Mouse (Mus musculus) embryonic facial prominence, embryonic 14.5 days (tissue): ENCODE measurements around the gene Rsrc1. TPM values are rescaled to one million over a fixed set of nuclear protein-coding genes. Genes with fewer than 3 reads are reported as not detected.
"Not testable (repeated sequence)": the region's sequence is repeated elsewhere in the genome, so short reads cannot be mapped to it uniquely, and the experiment has no call there.

Experiments
- ATAC-seq: fragments of 200-750 bp; cut with Nextera tagmentation; 2 replicates; pipeline ENCODE4 v1.8.0; 2017; ENCODE audit warnings: low read depth, moderate number of reproducible peaks, moderate TSS enrichment
- DNase-seq: peaks from one replicate; pipeline ENCODE4 v3.0.0-alpha.2; 2015; ENCODE audit warnings: low spot score
- H3K27ac ChIP-seq: fragments of 300-500 bp; sonication (generic); replicated peaks from 2 replicates; pipeline ENCODE4 v1.5.1; 2014; ENCODE audit warnings: low read depth, mild to moderate bottlenecking, low read length, moderate library complexity
- H3K27me3 ChIP-seq: fragments of 300-500 bp; sonication (generic); replicated peaks from 2 replicates; pipeline ENCODE4 v1.6.1; 2014; ENCODE audit warnings: low read length; ENCODE audit not compliant: control insufficient read depth, insufficient read depth
- H3K36me3 ChIP-seq: fragments of 300-500 bp; sonication (generic); 2 replicates; pipeline ENCODE4 v1.6.1; 2014; ENCODE audit warnings: low read length, mixed read lengths; ENCODE audit not compliant: control insufficient read depth, insufficient read depth
- H3K4me1 ChIP-seq: fragments of 300-500 bp; sonication (generic); 2 replicates; pipeline ENCODE4 v1.6.1; 2014; ENCODE audit warnings: antibody characterized with exemption, low read length; ENCODE audit not compliant: control insufficient read depth, insufficient read depth
- H3K4me2 ChIP-seq: fragments of 300-500 bp; sonication (generic); 2 replicates; pipeline ENCODE4 v1.6.1; 2014; ENCODE audit warnings: low read depth, mild to moderate bottlenecking, low read length, moderate library complexity, mixed read lengths
- H3K4me3 ChIP-seq: fragments of 300-500 bp; sonication (generic); 2 replicates; pipeline ENCODE4 v1.5.1; 2014; ENCODE audit warnings: low read depth, mild to moderate bottlenecking, low read length
- H3K9ac ChIP-seq: fragments of 300-500 bp; sonication (generic); 2 replicates; pipeline ENCODE4 v1.6.1; 2014; ENCODE audit warnings: low read depth, mild to moderate bottlenecking, low read length, moderate library complexity, mixed read lengths
- H3K9me3 ChIP-seq: fragments of 300-500 bp; sonication (generic); 2 replicates; pipeline ENCODE4 v1.6.1; 2016; ENCODE audit warnings: low read length; ENCODE audit not compliant: control insufficient read depth
- WGBS: fragments of 180-500 bp; shearing (Covaris S2); extraction: QIAGEN DNeasy Blood & Tissue Kit; methylation state at CpG from one replicate; pipeline ENCODE4 v1.1.7; 2014; 5-methylcytosine and 5-hydroxymethylcytosine counted together
- polyA plus RNA-seq: library from polyadenylated mRNA; unstranded; fragments of >200 nt; fragmentation: Nextera tagmentation; extraction: Ambion mirVana; gene quantifications from 2 replicates; pipeline ENCODE4 v1.2.1, GENCODE M21; 2014

The Rsrc1 gene
- polyA plus RNA-seq, 1 experiment from 2014 or later = 37.0 TPM

DNA sequence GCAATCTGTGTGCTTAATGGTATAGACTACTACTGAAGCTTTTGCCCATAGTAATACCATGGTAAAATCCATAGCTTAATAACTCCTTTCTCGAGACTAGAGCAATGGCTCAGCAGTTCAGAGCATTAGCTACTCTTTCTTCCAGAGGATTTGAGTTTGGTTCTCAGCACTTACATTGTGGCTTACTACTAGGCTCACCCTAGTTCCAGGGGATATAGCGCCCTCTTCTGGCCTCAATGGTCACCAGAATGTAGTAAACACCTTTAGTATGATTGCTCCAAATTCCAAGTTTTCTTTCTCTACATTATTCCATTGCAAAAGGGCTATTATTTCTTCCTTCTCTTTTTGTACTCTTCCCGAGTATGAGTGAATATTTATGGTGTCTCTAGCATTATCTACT, 151.3 kb downstream of the Rsrc1 start:
- no peak overlapping the region for H3K4me2 ChIP-seq
- H3K36me3 ChIP-seq = no peaks in the 10 kb centered on the region
- no peak overlapping the region for H3K4me3 ChIP-seq
- H3K27ac ChIP-seq = no peak overlapping the region
- H3K9me3 ChIP-seq = peaks cover 18% of the 10 kb centered on the region
- WGBS = 73% methylated on average over 3 of the region's 3 CpGs
- H3K4me1 ChIP-seq = no peaks in the 10 kb centered on the region
- H3K27me3 ChIP-seq = no peaks in the 10 kb centered on the region
- ATAC-seq (no peak), DNase-seq (no peak)
- H3K9ac ChIP-seq = no peak overlapping the region

DNA sequence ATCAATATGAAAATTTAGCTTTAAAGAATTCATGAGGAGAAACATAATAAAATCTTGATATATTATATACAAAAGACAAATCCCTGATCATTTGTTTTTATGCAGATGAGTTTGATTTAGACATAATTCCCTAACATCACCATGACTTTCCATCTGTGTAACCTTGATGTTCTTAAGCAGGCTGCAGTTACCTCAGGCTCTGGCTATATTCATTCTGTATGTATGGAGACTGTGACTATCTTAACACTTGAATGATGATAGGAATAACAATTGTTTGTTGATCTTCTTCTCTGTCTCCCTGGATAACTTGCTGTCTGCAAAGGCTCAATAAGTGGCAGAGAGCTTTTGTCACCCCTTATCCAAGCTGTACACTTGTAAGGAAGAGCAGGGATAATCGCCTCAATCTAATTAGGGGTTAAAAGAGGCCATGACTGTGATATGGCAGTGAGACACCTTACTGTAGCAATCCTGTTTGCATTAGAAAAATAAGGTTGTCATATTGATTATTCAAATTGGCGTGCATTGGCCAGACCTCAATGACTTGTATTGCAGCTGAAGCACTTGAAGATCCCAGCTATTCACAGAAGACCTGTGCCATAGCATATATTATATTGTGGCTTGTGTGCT, 154.7 kb downstream of the Rsrc1 start:
- H3K27ac ChIP-seq = no peak overlapping the region
- no peaks in the 10 kb centered on the region for H3K9me3 ChIP-seq
- ATAC-seq (no peak), DNase-seq (no peak)
- no peaks in the 10 kb centered on the region for H3K36me3 ChIP-seq
- WGBS = 84% methylated on average over 2 of the region's 2 CpGs
- no peak overlapping the region for H3K4me3 ChIP-seq
- no peak overlapping the region for H3K4me2 ChIP-seq
- no peaks in the 10 kb centered on the region for H3K27me3 ChIP-seq
- H3K9ac ChIP-seq = no peak overlapping the region
- H3K4me1 ChIP-seq = no peaks in the 10 kb centered on the region

DNA sequence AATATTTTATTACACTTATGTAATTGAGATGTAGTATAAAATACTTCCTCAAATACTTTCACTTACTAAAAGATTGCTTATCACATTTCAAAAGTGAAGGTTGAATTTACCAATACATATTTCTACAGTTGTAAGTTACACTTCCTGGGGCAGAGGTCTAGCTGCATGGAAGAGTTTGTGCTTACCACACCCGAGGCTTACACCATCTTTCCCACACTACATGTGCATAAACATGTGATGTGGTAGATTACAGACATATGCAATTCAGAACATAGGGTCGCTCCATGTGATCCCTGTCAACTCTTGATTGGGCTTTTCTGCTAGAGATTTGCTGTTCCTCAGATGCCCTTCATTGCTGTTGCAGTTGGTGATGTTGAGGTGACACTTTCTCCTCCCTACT, 163.8 kb downstream of the Rsrc1 start:
- DNase-seq (no peak), ATAC-seq (no peak)
- Histone ChIP-seq H3K27ac (no peak overlapping the region), H3K4me1 (no peaks in the 10 kb centered on the region), H3K4me2 (no peak overlapping the region), H3K9me3 (peaks cover 8% of the 10 kb centered on the region; the same call in 1 of the 2 replicates), H3K36me3 (no peaks in the 10 kb centered on the region), H3K9ac (no peak overlapping the region), H3K4me3 (no peak overlapping the region), H3K27me3 (no peaks in the 10 kb centered on the region)
- whole genome bisulfite sequencing = 77% methylated on average over 2 of the region's 2 CpGs

DNA sequence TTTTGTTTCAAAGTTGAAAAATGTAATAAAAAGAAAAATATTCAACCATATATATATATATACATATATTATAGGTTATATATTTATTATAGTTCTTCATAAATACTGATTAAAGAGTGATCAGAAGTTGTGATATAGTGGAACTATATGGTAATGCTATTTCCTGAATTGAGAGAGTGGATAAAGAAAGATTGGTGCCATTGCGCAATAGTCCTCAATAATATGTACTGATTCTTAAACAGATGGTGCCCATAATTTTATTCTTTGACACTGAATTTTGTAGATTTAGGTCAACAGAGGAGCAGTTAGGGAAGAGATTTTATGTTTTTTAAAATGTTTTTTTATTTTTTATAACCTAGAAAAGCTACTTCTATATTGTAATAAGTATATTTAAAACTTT, 165.1 kb downstream of the Rsrc1 start:
- ATAC-seq (no peak), DNase-seq (no peak)
- H3K27ac ChIP-seq = no peak overlapping the region
- H3K36me3 ChIP-seq = no peaks in the 10 kb centered on the region
- H3K27me3 ChIP-seq = no peaks in the 10 kb centered on the region
- peaks cover 8% of the 10 kb centered on the region; the same call in 1 of the 2 replicates for H3K9me3 ChIP-seq
- 98% methylated on average over 1 of the region's 1 CpGs for WGBS
- no peak overlapping the region for H3K9ac ChIP-seq
- H3K4me3 ChIP-seq = no peak overlapping the region
- H3K4me1 ChIP-seq = no peaks in the 10 kb centered on the region
- H3K4me2 ChIP-seq = no peak overlapping the region

DNA sequence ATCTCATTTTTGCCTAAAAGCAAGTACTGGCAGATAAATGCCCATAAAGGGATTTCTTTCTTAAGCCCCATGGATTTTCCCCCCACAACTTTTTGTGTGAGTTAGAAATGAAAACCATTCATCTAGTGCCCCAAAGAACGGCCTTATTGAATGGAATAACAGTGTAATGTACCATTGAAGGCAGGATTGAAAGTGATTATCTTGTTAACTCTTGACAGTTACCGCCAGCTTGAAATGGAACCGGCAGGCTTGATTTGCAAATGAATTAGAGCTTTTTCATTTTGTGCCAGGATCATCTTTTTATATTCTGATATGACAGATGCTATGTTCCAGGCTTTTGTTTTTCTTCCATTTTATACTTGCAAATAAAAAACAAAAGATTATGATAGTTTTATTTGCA, 166.1 kb downstream of the Rsrc1 start:
- H3K4me3 ChIP-seq = no peak overlapping the region
- 34% methylated on average over 3 of the region's 3 CpGs for whole genome bisulfite sequencing

DNA sequence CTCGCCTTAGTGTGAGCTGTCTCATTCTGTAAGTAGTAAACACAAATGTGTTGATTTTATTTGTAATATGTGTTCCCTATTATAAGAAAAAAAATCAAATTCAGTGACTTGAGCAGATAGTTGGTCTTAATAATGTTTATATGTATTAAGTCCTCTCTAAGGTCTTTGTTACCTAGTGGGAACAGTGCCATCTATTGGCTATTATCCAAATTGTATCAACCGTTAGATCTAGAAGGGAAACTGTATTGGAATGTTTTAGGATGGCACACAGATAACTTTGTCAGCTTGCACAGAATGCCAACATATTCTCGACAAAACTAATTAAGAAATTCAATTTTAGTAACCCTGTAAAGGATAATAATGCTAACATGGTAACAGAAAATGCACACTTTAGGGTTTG, 216.0 kb downstream of the Rsrc1 start:
- H3K4me1 ChIP-seq = no peaks in the 10 kb centered on the region
- ATAC-seq (no peak), DNase-seq (peak; percentile 40)
- no peak overlapping the region for H3K4me2 ChIP-seq
- no peak overlapping the region for H3K27ac ChIP-seq
- no peak overlapping the region for H3K9ac ChIP-seq
- 34% methylated on average over 3 of the region's 3 CpGs for WGBS
- no peaks in the 10 kb centered on the region for H3K9me3 ChIP-seq
- H3K4me3 ChIP-seq = no peak overlapping the region
- no peaks in the 10 kb centered on the region for H3K27me3 ChIP-seq
- H3K36me3 ChIP-seq = no peaks in the 10 kb centered on the region

More for the DNA sequence above, 166.1 kb downstream of the Rsrc1 start:
- Histone ChIP-seq H3K27me3 (no peaks in the 10 kb centered on the region), H3K27ac (no peak overlapping the region), H3K9me3 (peaks cover 8% of the 10 kb centered on the region; the same call in 1 of the 2 replicates), H3K4me1 (no peaks in the 10 kb centered on the region), H3K4me2 (no peak overlapping the region), H3K36me3 (no peaks in the 10 kb centered on the region), H3K9ac (no peak overlapping the region)
- DNase-seq (peak; percentile 8), ATAC-seq (no peak)

DNA sequence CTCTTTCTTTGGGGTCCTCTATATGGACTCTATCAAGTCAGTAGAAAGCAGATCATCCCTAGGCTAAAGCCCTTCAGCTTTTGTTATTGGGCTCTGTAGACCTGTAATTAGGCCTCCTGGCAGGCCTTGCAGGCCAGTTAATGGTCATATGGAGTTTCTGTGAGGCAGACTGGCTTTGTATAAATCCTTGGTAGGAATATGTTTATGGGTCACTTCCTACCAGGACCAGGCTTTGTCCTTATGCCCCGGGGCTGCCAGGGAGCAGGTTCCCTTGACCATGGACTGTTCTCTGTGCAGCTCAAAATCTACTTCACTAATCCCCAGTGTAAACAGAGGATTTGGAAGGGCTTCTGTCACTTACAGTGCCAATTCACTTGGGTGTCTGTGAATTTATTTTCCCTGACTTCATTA, 231.9 kb downstream of the Rsrc1 start:
- Histone ChIP-seq H3K27me3 (no peaks in the 10 kb centered on the region), H3K4me3 (no peak overlapping the region), H3K9me3 (no peaks in the 10 kb centered on the region), H3K9ac (no peak overlapping the region), H3K36me3 (no peaks in the 10 kb centered on the region), H3K27ac (no peak overlapping the region), H3K4me1 (no peaks in the 10 kb centered on the region), H3K4me2 (no peak overlapping the region)
- WGBS = 73% methylated on average over 1 of the region's 1 CpGs
- ATAC-seq (no peak), DNase-seq (peak; percentile 13)

DNA sequence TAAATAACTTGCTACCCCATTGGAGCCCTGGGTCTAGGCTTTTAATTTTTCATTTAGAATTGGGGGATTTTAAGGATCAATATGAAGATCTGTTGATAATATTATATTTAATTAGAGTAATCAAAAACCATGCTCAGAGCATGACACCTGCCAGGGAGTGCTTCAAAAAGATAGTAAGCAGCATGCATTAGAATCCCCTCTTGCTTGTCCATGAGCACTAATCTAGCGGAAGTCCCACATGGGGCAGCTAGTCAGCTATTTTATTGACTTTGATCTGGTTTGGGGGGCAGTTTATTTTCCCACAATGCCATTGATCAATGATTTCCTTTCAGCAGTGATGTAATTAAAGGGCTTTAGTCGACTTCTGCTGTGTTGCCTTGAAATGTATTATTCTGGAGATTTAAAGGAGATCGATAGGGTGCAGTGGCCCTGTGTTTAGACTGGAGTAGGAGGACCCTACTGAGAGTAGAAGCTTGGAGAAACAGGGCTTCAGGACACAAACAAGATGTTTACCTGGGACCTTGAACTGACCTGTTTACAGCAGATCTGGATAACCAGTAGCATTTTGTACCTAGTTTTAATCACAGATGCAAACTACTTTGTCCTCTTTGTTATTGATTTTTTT, 251.5 kb downstream of the Rsrc1 start:
- 54% methylated on average over 3 of the region's 3 CpGs for WGBS
- Histone ChIP-seq H3K4me2 (no peak overlapping the region), H3K9me3 (no peaks in the 10 kb centered on the region), H3K27ac (no peak overlapping the region), H3K4me1 (no peaks in the 10 kb centered on the region), H3K27me3 (no peaks in the 10 kb centered on the region), H3K36me3 (no peaks in the 10 kb centered on the region), H3K9ac (no peak overlapping the region), H3K4me3 (no peak overlapping the region)
- DNase-seq (no peak), ATAC-seq (no peak)

DNA sequence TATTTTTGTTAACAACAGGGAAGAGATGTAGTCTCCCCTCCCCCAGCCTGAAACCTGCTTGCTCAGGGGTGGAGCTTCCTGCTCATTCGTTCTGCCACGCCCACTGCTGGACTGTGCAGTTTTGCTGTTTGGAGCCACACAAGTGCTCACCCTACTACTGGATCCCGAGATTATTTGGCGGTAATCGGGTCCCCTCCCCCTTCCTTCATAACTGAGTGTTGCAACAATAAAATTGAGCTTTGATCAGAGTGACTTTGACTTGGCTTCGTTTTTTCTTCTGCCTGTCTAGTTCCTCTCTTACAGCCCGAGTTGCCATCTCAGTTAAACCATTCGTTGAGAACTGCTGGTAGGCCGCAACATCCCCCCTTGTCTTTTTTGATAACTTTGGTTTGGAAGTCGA, 261.3 kb downstream of the Rsrc1 start:
- not testable (repeated sequence) for H3K9ac ChIP-seq, H3K9me3 ChIP-seq, H3K27ac ChIP-seq, H3K36me3 ChIP-seq, H3K4me3 ChIP-seq, H3K4me2 ChIP-seq, H3K4me1 ChIP-seq, DNase-seq, H3K27me3 ChIP-seq, ATAC-seq
- WGBS = 91% methylated on average over 10 of the region's 10 CpGs
